Mouse (Mus musculus): Measurements from ENCODE around the gene Gng13.

The Gng13 gene

GRCm38 (mm10) chr17:25716711-25717637 lies at the start of gene Gng13:
Gene Gng13, plus strand, starts transcription at chr17:25717171.
- in situ Hi-C loops (cut with MboI; ENCODE audit: unreplicated experiment in 2 of 2), result no loop called here

- in situ Hi-C loops (cut with MboI; ENCODE audit: unreplicated experiment in 2 of 2), result no loop called here
These were observed 48.4 kb upstream of the Gng13 start for GRCm38 (mm10) chr17:25668481-25669055.

GRCm38 (mm10) chr17:25672982-25673381 lies 44.0 kb upstream of the Gng13 start:
- in situ Hi-C loops (cut with MboI; ENCODE audit: unreplicated experiment in 2 of 2), result loop anchor here in 1 of 2 experiments (10.0 kb wide), 1 partner anchor 98 kb away; the partner anchor contains the start of genes Lmf1 and Sox8

DNA sequence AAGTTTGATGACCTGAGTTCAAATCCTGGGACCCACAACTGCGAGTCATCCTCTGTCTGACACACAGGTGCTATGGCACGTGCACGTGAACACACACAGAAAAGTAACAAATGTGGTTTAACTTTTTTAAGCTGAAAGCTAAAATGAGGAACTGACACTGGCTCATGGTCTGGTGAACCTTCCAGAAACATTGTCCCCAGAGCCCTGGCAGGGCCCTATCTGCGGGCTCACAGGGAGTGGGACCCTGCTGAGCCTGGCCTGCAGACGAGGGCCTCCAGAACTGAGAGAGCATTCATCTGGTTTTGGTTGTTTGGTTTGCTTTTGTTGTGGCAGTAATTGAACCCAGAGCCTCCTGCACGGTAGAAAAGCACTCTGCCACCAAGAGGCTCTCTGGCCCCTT lies 39.0 kb upstream of the Gng13 start:
- in situ Hi-C loops (cut with MboI; ENCODE audit: unreplicated experiment in 2 of 2), result loop anchor here in 1 of 2 experiments (10.0 kb wide), 1 partner anchor 103 kb away; the partner anchor contains the start of genes Lmf1 and Sox8

- in situ Hi-C loops (cut with MboI; ENCODE audit: unreplicated experiment in 2 of 2), result loop anchor here in 1 of 2 experiments (10.0 kb wide), 1 partner anchor 105 kb away; the partner anchor contains the start of genes Lmf1 and Sox8
These were observed 37.2 kb upstream of the Gng13 start for GRCm38 (mm10) chr17:25679818-25680217.

DNA sequence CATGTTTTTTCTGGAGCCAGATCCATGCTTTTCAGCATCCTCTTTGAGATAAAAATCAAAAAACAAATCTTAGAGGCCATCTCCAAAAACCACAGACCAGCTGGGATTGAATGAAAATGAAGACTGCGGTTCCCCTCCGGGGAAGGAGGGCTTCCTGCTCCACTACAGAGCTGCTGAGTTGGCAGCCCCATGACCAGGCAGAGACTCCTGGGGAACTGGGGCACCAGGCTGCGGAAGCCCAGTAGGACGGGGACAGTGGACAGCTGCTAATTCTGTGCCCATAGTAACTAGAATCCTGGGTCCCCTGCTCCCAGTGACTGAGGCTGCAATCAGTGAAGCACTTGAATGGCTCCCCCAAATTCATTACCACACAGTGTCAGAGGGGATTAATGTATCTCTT lies 35.3 kb upstream of the Gng13 start:
- in situ Hi-C loops (cut with MboI; ENCODE audit: unreplicated experiment in 2 of 2), result no loop called here

DNA sequence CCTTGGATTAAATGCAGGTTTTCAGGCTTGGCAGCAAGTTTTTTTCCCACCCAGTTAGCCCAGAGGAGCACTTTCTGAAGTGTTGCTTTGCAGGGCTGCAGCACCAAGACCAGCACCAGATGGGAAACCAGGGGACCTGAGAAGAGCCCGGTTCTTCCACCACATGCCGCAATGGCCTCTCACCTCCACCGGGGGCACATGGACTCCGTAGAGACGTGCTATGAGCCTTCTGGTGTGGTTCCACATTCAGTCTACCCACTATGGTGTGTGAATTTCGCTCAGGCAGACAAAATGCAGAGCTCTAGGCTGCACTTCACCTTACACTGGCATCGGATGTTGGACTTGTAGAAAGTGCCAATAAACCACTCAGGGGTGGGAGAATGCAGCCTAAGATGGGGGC lies 30.6 kb upstream of the Gng13 start:
- in situ Hi-C loops (cut with MboI; ENCODE audit: unreplicated experiment in 2 of 2), result no loop called here

GRCm38 (mm10) chr17:25688922-25689321 lies 28.0 kb upstream of the Gng13 start:
- in situ Hi-C loops (cut with MboI; ENCODE audit: unreplicated experiment in 2 of 2), result no loop called here

DNA sequence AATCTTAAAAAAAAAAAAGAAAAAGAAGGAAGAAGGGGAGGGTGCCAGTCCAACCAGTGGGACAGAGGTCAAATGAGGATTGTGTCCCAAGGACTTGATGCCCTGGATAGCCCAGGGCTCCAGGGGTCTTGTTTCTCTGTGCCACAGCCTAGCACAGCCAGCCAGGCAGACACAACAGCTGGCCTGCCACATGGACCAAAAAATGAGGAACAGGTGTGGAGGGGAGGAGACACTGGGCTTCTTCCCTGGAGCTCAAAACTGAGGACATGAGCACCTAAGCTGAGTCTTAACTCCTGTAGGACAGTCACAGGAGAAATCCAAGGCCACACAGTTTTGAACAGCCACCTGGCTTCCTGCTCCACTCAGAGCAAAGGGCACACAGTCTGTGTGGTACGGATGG lies 20.7 kb upstream of the Gng13 start:
- in situ Hi-C loops (cut with MboI; ENCODE audit: unreplicated experiment in 2 of 2), result loop anchor here (5.0 kb wide), 5 partner anchors 124 to 294 kb away; partner anchors contain the start of gene Sox8 (in 1 of the 2)

DNA sequence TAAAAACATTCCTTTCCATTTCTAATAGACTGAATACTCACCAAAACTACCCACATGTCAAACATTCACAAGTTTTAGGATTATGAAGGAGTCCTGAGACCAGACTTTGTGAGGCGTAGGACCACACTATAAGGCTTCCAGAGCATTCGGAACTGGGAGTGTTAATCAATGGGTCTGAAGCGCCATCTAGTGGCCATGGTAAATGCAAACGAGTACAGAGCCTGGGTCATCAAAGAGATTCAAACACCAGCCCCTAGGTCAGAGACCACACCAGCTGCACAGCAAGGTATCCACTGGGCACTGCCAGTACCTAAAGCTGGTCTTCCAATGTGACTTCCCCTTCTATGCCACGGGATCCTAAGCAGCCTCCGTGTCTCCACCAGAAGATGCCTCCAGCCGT lies 18.5 kb upstream of the Gng13 start:
- in situ Hi-C loops (cut with MboI; ENCODE audit: unreplicated experiment in 2 of 2), result loop anchor here (5.0 kb wide), 5 partner anchors 126 to 296 kb away; partner anchors contain the start of gene Sox8 (in 1 of the 2)

DNA sequence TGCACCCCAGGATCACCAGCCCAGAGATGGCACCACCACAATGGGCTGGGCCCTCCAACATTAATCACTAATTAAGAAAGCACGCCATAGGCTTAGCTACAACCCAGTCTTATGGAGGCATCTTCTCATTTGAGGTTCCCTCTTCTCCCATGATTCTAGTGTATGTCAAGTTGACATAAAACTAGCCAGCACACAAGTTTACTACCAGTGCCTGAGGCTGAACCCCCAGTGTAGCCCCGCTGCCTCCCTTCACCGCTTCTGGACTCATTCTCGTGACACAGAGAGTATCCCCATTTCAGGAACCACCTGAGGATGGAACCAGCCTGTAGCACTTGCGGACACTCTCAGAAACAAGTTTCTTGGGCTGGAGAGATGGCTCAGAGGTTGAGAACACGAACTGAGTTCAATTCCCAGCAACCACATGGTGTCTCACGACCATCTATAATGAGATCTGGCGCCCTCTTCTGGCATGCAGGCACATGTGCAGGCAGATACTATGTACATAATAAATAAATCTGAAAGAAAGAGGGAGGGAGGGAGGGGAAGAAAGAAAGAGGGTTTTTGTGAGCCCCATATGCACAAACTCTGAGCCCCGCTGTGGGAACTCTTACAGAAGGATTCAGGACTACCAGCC lies 16.0 kb upstream of the Gng13 start:
- in situ Hi-C loops (cut with MboI; ENCODE audit: unreplicated experiment in 2 of 2), result no loop called here

DNA sequence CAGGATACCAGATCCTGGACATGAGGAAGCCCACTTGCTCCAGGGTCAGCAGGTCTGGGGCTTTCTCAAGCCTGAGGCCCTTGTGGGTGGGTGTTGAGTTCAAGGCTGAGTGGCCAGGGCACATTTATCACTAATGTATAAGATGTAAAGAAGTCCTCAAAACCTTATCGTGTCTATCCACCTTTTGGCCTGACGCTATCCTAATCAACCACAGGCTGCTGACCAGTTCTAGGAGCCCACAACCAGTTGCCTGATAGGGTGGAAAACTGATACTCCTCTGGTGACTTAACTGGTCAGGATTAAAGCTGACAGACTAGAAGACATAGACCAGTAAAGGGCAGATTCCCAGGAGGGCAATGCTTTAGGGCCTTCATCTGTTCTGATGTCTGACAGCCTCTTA lies 7.0 kb upstream of the Gng13 start:
- in situ Hi-C loops (cut with MboI; ENCODE audit: unreplicated experiment in 2 of 2), result no loop called here

DNA sequence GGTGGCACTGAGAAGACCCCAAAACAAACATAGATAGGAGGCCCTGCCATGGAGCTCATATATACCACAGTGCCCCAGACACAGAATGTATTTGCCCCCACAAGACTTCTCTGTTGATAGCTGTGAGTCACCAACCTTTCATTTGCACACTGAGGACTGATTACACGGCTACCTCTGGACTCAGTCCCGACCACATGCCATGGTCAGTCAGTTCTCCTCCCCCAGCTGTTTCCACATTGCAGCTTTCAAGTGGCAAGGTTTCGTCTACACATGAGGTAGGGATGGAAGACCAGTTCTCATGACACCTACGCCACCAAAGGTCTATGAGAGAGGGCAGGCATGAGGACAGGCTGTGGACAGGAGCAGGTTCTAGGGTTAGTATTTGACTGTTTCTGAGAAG lies 5.8 kb upstream of the Gng13 start:
- in situ Hi-C loops (cut with MboI; ENCODE audit: unreplicated experiment in 2 of 2), result no loop called here

GRCm38 (mm10) chr17:25715627-25716026 lies 1.3 kb upstream of the Gng13 start:
- in situ Hi-C loops (cut with MboI; ENCODE audit: unreplicated experiment in 2 of 2), result no loop called here

DNA sequence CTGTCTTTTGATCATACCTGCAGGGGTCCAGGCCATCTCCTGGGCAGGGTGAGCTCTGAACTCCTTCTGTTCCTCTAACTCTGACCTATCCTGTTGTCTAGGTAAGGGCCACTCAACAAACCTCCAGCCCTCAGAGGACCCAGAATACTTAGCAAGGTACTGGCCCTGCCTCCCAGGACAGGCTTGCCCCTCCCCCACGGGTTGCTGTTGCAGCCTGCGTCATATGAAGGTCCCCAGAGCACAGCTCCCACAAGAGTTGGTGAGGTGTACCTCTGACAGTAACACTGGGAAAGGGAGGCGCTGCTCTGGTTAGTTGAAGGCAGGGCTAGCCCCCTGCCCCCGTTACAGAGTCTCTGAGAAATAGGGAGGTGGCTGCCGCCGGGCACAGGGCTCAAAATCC lies 841 bp upstream of the Gng13 start:
- in situ Hi-C loops (cut with MboI; ENCODE audit: unreplicated experiment in 2 of 2), result no loop called here

- in situ Hi-C loops (cut with MboI; ENCODE audit: unreplicated experiment in 2 of 2), result no loop called here
These were observed 720 bp downstream of the Gng13 start for GRCm38 (mm10) chr17:25717691-25718090.

DNA sequence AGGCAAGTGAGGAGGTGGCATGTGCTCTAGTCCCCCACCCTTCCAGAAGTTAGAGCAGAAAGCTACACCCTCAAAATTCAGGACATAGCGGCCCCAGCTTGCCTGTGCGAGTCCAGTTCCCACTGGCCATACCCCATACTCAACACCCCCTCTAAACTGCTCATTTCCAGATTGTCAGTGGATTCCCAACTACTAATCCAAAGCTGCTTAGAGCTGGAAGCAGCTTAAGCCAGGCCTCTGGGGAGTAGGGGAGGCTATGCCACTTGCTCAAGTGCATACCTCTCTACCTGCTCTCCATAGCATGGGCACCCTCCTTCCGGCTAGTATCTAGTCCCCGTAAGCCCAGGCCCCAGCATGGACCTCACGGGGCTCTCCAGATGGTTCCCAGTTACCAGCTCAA lies 4.5 kb downstream of the Gng13 start:
- in situ Hi-C loops (cut with MboI; ENCODE audit: unreplicated experiment in 2 of 2), result no loop called here

GRCm38 (mm10) chr17:25723470-25723869 lies 6.5 kb downstream of the Gng13 start:
- in situ Hi-C loops (cut with MboI; ENCODE audit: unreplicated experiment in 2 of 2), result no loop called here

- in situ Hi-C loops (cut with MboI; ENCODE audit: unreplicated experiment in 2 of 2), result no loop called here
These were observed 6.9 kb downstream of the Gng13 start for GRCm38 (mm10) chr17:25723919-25724318.

GRCm38 (mm10) chr17:25725264-25725663 lies 8.3 kb downstream of the Gng13 start:
- in situ Hi-C loops (cut with MboI; ENCODE audit: unreplicated experiment in 2 of 2), result no loop called here

Data from v-Abl transformed pro-B cells (cell line).